Mouse (Mus musculus) midbrain, embryonic 10.5 days (tissue): ENCODE results near the gene Aak1. TPM values are rescaled to one million over a fixed set of nuclear protein-coding genes. Genes with fewer than 3 reads are reported as not detected.

Source experiments
- DNase-seq: peaks from one replicate; pipeline ENCODE4 v3.0.0-alpha.2; 2017; ENCODE audit warnings: low spot score
- H3K27ac ChIP-seq: fragments of 300-500 bp; sonication (generic); replicated peaks from 2 replicates; pipeline ENCODE4 v1.5.1; 2016; ENCODE audit warnings: mild to moderate bottlenecking
- H3K27me3 ChIP-seq: fragments of 300-500 bp; sonication (generic); 2 replicates; pipeline ENCODE4 v1.6.1; 2016; ENCODE audit warnings: low read depth, mild to moderate bottlenecking; ENCODE audit not compliant: poor library complexity, severe bottlenecking
- H3K36me3 ChIP-seq: fragments of 300-500 bp; sonication (generic); 2 replicates; pipeline ENCODE4 v1.6.1; 2016; ENCODE audit warnings: mild to moderate bottlenecking, moderate library complexity
- H3K4me1 ChIP-seq: fragments of 300-500 bp; sonication (generic); 2 replicates; pipeline ENCODE4 v1.6.1; 2016
- H3K4me3 ChIP-seq: fragments of 300-500 bp; sonication (generic); 2 replicates; pipeline ENCODE4 v1.5.1; 2016; ENCODE audit warnings: mild to moderate bottlenecking, moderate library complexity
- H3K9me3 ChIP-seq: fragments of 300-500 bp; sonication (generic); replicated peaks from 2 replicates; pipeline ENCODE4 v1.6.1; 2016; ENCODE audit warnings: mild to moderate bottlenecking
- WGBS: fragments of 180-500 bp; shearing (Covaris S2); methylation state at CpG from one replicate; pipeline ENCODE4 v1.1.7; 2016; 5-methylcytosine and 5-hydroxymethylcytosine counted together
- polyA plus RNA-seq: library from polyadenylated mRNA; unstranded; fragments of >200 nt; fragmentation: Nextera tagmentation; extraction: Ambion mirVana; gene quantifications from 2 replicates; pipeline ENCODE4 v1.2.1, GENCODE M21; 2016

The Aak1 gene
- polyA plus RNA-seq, 1 experiment from 2014 or later = 10.2 TPM

DNA sequence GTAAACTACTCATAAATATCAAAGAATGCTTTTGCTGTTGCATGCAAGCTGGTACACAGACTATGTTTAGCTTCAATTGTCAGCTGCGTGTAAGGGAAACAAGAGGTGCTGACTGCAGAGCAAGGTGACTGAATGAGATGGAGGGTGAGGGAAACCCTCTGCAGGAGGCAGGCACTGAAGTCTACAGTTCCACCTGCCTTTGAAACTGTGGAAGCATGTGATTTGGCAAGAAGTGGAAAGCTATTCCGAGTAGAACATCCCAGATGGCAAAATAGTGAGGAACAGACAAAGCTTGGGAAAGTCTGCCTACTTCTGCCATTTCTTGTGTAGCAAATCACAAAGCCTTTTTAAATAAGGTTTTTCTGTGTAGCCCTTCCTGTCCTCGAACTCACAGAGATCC, 106.4 kb downstream of the Aak1 start:
- H3K27ac ChIP-seq = no peak overlapping the region
- no peaks in the 10 kb centered on the region for H3K9me3 ChIP-seq
- H3K4me1 ChIP-seq = peaks cover 4% of the 10 kb centered on the region
- 84% methylated on average over 3 of the region's 3 CpGs for WGBS
- H3K4me3 ChIP-seq = no peak overlapping the region
- peaks cover 80% of the 10 kb centered on the region for H3K36me3 ChIP-seq
- no peaks in the 10 kb centered on the region for H3K27me3 ChIP-seq
- no peak for DNase-seq

DNA sequence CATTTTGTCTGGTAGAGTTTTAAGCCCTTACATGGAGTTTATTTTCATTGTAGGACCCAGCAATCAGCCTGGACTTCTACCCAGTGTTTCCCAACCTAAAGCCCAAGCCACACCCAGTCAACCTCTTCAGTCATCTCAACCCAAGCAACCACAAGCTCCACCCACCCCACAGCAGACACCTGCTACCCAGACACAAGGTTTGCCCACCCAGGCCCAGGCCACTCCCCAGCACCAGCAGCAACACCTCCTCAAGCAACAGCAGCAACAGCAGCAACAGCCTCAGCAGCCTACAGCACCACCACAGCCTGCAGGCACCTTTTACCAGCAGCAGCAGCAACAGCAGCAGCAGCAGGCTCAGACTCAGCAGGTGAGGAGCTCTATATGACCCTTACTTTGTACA, 106.9 kb downstream of the Aak1 start:
- Histone ChIP-seq H3K4me3 (no peak overlapping the region), H3K27me3 (no peaks in the 10 kb centered on the region), H3K9me3 (no peaks in the 10 kb centered on the region), H3K27ac (no peak overlapping the region), H3K36me3 (peaks cover 80% of the 10 kb centered on the region), H3K4me1 (no peaks in the 10 kb centered on the region)
- no peak for DNase-seq

DNA sequence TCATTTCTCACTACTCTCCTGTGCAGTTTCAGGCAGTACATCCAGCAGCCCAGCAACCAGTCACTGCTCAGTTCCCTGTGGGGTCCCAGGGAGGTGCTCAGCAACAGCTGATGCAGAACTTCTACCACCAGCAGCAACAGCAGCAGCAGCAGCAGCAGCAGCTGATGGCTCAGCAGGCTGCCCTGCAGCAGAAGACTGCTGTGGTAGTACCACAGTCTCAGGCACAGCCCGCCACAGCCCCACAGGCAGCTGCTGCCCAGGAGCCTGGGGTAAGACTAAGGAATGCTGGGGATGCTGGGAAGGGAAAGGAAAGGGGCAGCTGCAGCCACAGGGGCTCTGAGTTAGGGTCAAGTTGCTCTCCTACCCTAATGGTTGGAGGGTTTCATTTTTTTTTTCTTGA, 109.7 kb downstream of the Aak1 start:
- no peak overlapping the region for H3K4me3 ChIP-seq
- WGBS = 77% methylated on average over 1 of the region's 1 CpGs
- DNase-seq = no peak

DNA sequence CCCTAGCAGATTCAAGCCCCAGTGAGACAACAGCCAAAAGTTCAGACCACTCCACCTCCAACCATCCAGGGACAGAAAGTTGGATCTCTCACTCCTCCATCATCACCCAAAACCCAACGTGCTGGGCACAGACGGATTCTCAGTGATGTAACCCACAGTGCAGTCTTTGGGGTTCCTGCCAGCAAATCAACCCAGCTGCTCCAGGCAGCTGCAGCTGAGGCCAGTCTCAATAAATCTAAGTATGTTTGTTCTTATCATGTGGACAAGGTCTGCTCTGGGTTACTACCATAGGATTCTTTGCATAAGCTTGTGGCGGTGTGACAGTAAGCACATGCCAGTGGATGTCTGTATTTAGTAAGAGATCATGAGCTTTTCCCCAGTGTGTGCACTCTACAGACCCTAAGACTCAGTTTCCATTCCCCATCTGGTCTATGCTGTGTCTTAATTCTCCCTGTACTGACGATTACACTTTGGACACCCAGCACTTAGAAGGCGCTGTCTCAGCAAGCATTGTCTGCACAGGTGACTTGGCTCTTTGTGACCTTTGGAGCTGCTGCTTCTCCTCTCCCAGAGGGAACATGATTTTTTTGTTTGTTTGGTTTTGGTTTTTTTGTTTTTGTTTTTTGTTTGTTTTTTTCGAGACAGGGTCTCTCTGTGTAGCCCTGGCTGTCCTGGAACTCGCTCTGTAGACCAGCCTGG, 114.8 kb downstream of the Aak1 start:
- H3K4me3 ChIP-seq = no peak overlapping the region
- peaks cover 83% of the 10 kb centered on the region for H3K36me3 ChIP-seq
- WGBS = 94% methylated on average over 7 of the region's 7 CpGs
- no peak for DNase-seq
- no peaks in the 10 kb centered on the region for H3K27me3 ChIP-seq
- no peaks in the 10 kb centered on the region for H3K9me3 ChIP-seq
- no peak overlapping the region for H3K27ac ChIP-seq
- no peaks in the 10 kb centered on the region for H3K4me1 ChIP-seq

More for the DNA sequence above, 109.7 kb downstream of the Aak1 start:
- Histone ChIP-seq H3K27ac (no peak overlapping the region), H3K27me3 (no peaks in the 10 kb centered on the region), H3K4me1 (no peaks in the 10 kb centered on the region), H3K9me3 (no peaks in the 10 kb centered on the region), H3K36me3 (peaks cover 73% of the 10 kb centered on the region)

DNA sequence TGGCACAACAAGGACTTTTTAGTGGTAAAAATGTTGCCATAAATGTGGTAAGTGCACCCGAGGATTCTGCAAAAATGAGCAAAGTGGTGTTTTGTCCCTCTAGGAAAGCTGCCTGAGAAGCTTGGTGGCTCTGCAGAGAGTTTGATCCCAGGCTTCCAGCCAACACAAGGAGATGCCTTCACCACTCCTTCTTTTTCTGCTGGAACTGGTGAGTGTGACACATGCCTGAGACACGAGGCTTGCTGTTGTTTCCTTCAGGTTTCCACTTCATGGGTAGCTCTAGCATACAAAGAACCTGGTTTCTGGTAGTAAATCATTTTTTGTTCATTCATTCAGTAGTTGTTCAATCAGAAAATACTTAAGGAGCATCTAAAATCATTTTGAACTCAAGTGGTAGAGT, 117.8 kb downstream of the Aak1 start:
- Histone ChIP-seq H3K36me3 (peaks cover 83% of the 10 kb centered on the region), H3K27me3 (no peaks in the 10 kb centered on the region), H3K4me3 (no peak overlapping the region), H3K27ac (no peak overlapping the region), H3K4me1 (no peaks in the 10 kb centered on the region), H3K9me3 (no peaks in the 10 kb centered on the region)
- DNase-seq = no peak
- 84% methylated on average over 2 of the region's 2 CpGs for WGBS

DNA sequence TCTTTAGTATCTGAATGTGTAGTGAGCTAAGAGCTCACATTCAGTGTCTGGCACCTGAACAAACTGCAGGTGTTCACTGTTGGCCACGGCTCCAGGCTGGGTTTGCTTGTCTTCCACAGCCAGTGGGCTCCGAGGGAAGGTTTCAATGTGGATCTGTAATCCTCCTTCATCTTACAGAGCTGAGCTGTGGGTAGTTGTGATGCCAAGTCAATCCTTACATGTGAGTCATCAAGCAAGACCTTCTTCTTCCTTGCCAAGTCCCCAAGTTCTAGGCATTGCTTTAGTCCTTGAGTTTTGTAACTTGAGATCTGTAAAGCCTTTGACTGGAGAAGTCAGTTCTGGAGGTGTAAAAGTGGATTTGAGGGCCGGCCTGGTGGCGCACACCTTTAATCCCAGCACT, 124.6 kb downstream of the Aak1 start:
- H3K4me3 ChIP-seq = no peak overlapping the region
- no peaks in the 10 kb centered on the region for H3K27me3 ChIP-seq
- 91% methylated on average over 4 of the region's 4 CpGs for WGBS
- H3K4me1 ChIP-seq = no peaks in the 10 kb centered on the region
- H3K9me3 ChIP-seq = no peaks in the 10 kb centered on the region
- DNase-seq = no peak
- H3K36me3 ChIP-seq = peaks cover 60% of the 10 kb centered on the region
- H3K27ac ChIP-seq = no peak overlapping the region

DNA sequence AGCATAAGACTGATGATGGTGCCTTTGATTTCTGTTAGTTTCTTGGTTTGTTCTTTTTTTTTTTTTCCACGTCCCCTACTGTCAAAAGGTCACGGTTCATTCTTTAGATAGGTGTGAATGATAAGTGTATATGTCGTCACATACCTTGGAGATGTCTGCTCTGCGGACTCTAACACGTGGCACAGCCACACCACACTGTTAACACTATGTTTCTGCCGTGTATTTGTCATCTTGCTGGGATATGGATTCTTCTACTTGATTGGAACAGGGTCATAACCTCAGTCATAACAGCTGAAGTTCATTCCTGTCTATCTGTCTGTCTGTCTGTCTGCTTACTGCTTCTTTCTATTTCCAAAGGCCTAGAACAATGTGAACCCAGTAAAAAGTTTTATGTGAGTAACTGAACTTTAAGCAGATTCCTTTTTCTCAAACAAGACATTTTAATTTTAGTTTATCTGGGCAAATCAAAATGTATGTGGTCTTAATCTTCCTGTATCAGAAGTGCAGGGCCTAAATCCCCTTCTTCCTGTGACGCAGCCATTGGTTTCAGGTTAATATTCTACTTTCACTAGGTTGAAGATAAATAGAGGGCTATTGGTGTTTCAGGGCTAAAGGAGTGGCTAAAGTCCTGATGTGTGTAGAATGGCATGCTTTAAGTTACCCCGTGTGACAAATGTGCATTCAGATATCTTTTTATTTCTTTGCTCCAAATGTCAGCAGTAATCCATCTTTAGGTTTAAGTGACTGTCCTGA, 129.0 kb downstream of the Aak1 start:
- Histone ChIP-seq H3K9me3 (no peaks in the 10 kb centered on the region), H3K4me1 (no peaks in the 10 kb centered on the region), H3K4me3 (no peak overlapping the region), H3K27me3 (no peaks in the 10 kb centered on the region), H3K36me3 (peaks cover 32% of the 10 kb centered on the region), H3K27ac (no peak overlapping the region)
- whole genome bisulfite sequencing = 92% methylated on average over 8 of the region's 8 CpGs
- DNase-seq = no peak

DNA sequence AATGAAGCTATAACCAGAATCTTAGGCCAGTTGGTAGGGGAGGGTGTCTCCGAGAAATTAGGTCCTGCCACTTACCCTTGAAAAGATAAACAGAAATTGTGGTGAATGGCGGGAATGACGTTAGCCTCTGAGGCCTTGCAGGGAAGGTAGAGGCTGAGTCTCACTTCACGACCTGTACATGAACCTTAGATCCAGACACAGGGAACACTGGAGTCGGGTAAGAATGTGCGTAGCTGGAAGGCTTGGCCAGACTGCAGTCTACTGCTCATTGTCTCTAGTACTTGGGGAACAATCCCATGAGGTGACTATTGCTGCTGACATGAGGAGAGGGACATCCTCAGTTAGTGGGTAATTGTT, 129.6 kb downstream of the Aak1 start:
- H3K27me3 ChIP-seq = no peaks in the 10 kb centered on the region
- H3K4me1 ChIP-seq = no peaks in the 10 kb centered on the region
- no peak overlapping the region for H3K27ac ChIP-seq
- no peak for DNase-seq
- H3K36me3 ChIP-seq = peaks cover 30% of the 10 kb centered on the region
- no peak overlapping the region for H3K4me3 ChIP-seq
- no peaks in the 10 kb centered on the region for H3K9me3 ChIP-seq
- 92% methylated on average over 6 of the region's 6 CpGs for WGBS

DNA sequence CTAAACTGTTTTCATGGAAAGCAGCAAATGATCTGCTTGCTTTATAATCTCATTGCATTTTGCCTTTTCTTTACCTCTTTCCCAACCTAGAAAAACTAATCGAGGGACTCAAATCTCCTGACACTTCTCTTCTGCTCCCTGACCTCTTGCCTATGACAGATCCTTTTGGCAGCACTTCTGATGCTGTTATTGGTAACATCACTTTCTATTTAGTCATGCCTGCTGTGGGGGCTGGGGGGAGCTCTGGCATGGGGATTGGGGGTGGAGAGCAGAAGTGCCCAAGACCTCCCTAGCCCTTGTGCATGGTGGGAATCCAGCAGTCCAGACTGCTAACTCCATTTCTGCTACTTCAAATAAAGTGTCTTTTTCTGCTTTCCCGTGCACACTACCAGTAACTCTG, 131.9 kb downstream of the Aak1 start:
- H3K4me3 ChIP-seq = no peak overlapping the region
- no peaks in the 10 kb centered on the region for H3K4me1 ChIP-seq
- no peaks in the 10 kb centered on the region for H3K27me3 ChIP-seq
- WGBS = 92% methylated on average over 2 of the region's 2 CpGs
- DNase-seq = no peak
- no peaks in the 10 kb centered on the region for H3K9me3 ChIP-seq
- H3K27ac ChIP-seq = no peak overlapping the region
- H3K36me3 ChIP-seq = peaks cover 31% of the 10 kb centered on the region

DNA sequence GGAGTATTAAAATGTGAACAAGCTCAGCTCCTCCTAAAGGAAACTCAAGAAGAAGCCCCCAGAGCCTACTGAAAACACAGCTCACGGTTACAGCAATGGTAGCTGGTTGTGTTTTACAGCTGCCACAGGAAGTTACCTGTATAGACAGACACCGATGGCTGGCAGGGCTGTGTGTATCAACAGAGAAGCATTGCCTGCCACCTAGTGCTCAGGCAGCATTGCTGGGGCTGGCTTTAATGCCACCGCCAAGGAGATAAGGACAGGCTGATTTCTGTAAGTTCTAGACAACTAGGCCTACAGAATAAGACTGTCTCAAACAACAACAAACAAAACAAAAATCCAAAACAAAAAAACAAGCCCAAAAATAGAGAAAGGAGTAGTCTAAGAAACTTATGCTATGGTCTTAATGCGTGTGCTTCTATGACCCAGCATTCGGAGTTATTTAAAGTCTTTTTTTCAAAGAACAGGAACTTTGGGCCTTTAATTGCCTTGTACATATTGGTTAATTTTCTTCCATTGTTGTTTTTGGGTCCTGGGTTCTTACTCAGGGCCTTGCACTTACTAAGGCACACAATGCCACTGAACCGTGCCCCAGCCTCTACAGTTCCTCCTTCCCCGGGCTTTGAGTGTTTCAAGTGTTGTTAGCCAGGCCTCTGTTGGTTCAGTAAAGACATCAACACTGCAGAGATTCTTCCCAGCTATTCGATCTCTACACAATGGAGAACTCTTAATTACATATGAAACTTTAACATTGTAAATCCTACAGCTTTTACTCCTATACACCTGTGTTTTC, 136.2 kb downstream of the Aak1 start:
- WGBS = 84% methylated on average over 8 of the region's 8 CpGs
- no peaks in the 10 kb centered on the region for H3K9me3 ChIP-seq
- no peaks in the 10 kb centered on the region for H3K27me3 ChIP-seq
- no peaks in the 10 kb centered on the region for H3K4me1 ChIP-seq
- no peak overlapping the region for H3K27ac ChIP-seq
- no peak overlapping the region for H3K4me3 ChIP-seq
- peaks cover 23% of the 10 kb centered on the region for H3K36me3 ChIP-seq
- DNase-seq = no peak

DNA sequence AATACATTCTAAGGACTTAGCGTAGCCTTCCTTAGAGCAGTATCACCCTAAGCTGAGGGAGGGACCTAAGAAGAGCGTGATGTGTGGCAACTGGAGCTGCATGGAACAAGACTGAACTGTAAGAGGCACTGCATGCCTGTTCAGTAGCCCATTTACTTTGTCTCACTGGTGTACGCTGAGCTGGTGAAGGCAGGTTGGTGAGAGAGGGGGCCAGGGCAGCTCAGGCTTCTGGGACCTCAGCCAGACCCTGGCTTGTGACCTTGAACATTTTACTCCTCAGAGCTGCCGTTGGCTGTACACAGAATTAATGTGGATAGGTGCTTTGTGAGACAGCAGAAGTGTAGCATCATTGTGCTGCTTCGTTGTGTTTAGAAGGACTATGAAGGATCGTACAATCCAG, 140.3 kb downstream of the Aak1 start:
- peaks cover 16% of the 10 kb centered on the region for H3K36me3 ChIP-seq
- H3K4me1 ChIP-seq = no peaks in the 10 kb centered on the region
- no peak overlapping the region for H3K27ac ChIP-seq
- H3K9me3 ChIP-seq = no peaks in the 10 kb centered on the region
- WGBS = 90% methylated on average over 6 of the region's 6 CpGs
- H3K4me3 ChIP-seq = no peak overlapping the region
- H3K27me3 ChIP-seq = no peaks in the 10 kb centered on the region
- DNase-seq = no peak

DNA sequence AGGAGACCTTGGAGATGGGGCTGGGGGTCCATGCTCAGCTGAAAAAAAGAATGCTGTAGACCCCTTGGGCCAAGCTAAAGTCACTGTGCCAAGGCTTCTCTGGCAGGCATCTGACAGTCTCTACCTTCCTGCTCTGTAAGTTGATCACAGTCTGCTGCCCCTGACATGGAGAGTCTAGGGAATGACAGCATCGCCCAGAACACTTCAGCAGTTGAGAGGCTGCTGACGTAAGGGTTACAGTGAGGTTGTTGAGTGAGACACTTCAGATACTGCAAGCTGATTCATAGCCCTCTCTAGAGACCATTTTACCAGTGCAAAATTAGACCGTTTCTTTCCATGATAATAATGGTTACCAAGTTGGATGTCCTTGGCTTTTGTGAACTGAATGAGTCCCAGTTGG, 141.7 kb downstream of the Aak1 start:
- WGBS = 90% methylated on average over 3 of the region's 3 CpGs
- Histone ChIP-seq H3K27me3 (no peaks in the 10 kb centered on the region), H3K27ac (no peak overlapping the region), H3K36me3 (peaks cover 24% of the 10 kb centered on the region), H3K9me3 (no peaks in the 10 kb centered on the region), H3K4me1 (no peaks in the 10 kb centered on the region), H3K4me3 (no peak overlapping the region)
- DNase-seq = no peak

DNA sequence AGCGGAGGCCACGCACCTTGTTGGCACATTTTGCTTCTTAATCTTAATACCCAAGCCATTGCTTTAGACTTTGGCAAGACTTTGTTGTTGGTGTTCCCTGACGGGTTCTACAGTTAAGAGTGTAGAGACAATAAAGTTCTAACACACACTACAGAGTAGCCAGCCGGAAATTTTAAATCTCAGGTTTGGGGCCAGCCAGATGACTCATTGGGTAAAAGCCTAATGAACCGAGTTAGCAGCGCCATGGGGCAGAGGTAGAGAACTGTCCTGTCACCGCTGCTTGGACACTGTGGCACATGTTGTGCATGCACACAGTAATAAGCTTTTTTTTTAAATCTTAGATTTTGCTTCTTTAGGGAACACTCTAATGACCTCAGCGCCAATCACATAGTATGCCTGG, 143.0 kb downstream of the Aak1 start:
- no peaks in the 10 kb centered on the region for H3K4me1 ChIP-seq
- H3K4me3 ChIP-seq = no peak overlapping the region
- peaks cover 29% of the 10 kb centered on the region for H3K36me3 ChIP-seq
- no peaks in the 10 kb centered on the region for H3K9me3 ChIP-seq
- 94% methylated on average over 8 of the region's 8 CpGs for WGBS
- no peak for DNase-seq
- H3K27me3 ChIP-seq = no peaks in the 10 kb centered on the region
- H3K27ac ChIP-seq = no peak overlapping the region
